Mouse (Mus musculus) stomach, postnatal 0 days (tissue): ENCODE results near the gene Arhgap42.

ENCODE experiments used
- CTCF ChIP-seq: IDR thresholded peaks from 2 replicates; pipeline ENCODE4 v1.5.1; 2016; ENCODE audit warnings: antibody characterized with exemption, low read depth, mild to moderate bottlenecking, moderate library complexity
- EP300 ChIP-seq: optimal IDR thresholded peaks from 2 replicates; pipeline ENCODE3; 2016; ENCODE audit warnings: antibody characterized with exemption

- TF ChIP-seq CTCF: no peak
- TF ChIP-seq EP300: no peak
Observed at GRCm38 (mm10) chr9:9267606-9268601, 29.0 kb upstream of the Arhgap42 start.
